ENCODE assay signal across 9 mouse cellular contexts in genomic region chr7:130892973-130893372, GRCm38 (mm10). TPM values are rescaled to one million over a fixed set of nuclear protein-coding genes. Genes with fewer than 3 reads are reported as not detected.
DNase-seq lines count a peak whose midpoint lies in the region; ATAC-seq and TF ChIP-seq lines count a peak whose summit lies in the region.
"Had no signal": no experiment of that assay in that cellular context is flagged by ENCODE, and none has a peak within 500 bp of the region (broad histone marks: within the 10 kb centered on the region; RNA-seq: fewer than 3 reads in every experiment).

No protein-coding gene starts in this region.

- no peak for ATAC-seq in midbrain, embryonic 13.5 days

- H3K36me3 ChIP-seq in midbrain, embryonic 13.5 days, result peaks cover 22% of the 10 kb centered on the region

- peak overlapping the region; percentile 57 for H3K27ac ChIP-seq in gastrocnemius, adult 2 months
- H3K27ac ChIP-seq in midbrain, embryonic 13.5 days, result no peak overlapping the region

- H3K9me3 ChIP-seq in midbrain, embryonic 13.5 days, result no peaks in the 10 kb centered on the region

- peaks cover 3% of the 10 kb centered on the region for H3K4me1 ChIP-seq in midbrain, embryonic 13.5 days (replicated peaks)

- H3K9ac ChIP-seq in midbrain, embryonic 13.5 days (replicated peaks), result no peak overlapping the region

- H3K4me3 ChIP-seq in gastrocnemius, adult 2 months, result no peak overlapping the region
- H3K4me3 ChIP-seq in midbrain, embryonic 13.5 days (replicated peaks), result no peak overlapping the region
- H3K4me3 ChIP-seq: erythroblast, embryonic 14.5 days had no signal

- intact Hi-C loops in gastrocnemius, adult 2 months (cut with DNase I), result no loop called here

- 86% methylated on average over 6 of the region's 6 CpGs for WGBS in midbrain, embryonic 13.5 days

- no peak for TF ChIP-seq CTCF in gastrocnemius, adult 2 months (IDR thresholded peaks at IDR 0.05)

- H3K4me2 ChIP-seq in midbrain, embryonic 13.5 days (replicated peaks), result no peak overlapping the region

- no peaks in the 10 kb centered on the region for H3K27me3 ChIP-seq in midbrain, embryonic 13.5 days

- peak; percentile 26 for DNase-seq in gastrocnemius, adult 2 months
- DNase-seq in gastrocnemius, adult 8-10 months (ENCODE audit: low spot score in 2 of 2), result no peak
- DNase-seq in CD4-positive helper T cell, adult 2 months (ENCODE audit: low read depth, low spot score), result peak; percentile 73
- DNase-seq in fibroblast of lung, adult 2 months (ENCODE audit: low read depth), result peak; percentile 14
- DNase-seq in lung, postnatal 10 days, result peak; percentile 66
- DNase-seq in thymus, postnatal 0 days (ENCODE audit: low spot score), result peak; percentile 32
- DNase-seq in kidney, postnatal 10 days, result no peak

RNA-seq across cellular contexts. Expression of gene Plekha1, which starts 27.4 kb away (rescaled TPM):
- 10 to 100 TPM; 23.4 to 28.2 TPM for total RNA-seq in gastrocnemius, adult 2 months (2021)
- total RNA-seq in gastrocnemius, adult 8-10 months (2022), result 10 to 100 TPM; 25.3 to 34.4 (median 28.3) TPM
- 17.6 and 20.7 TPM in 2 replicates for polyA plus RNA-seq in thymus, postnatal 0 days (2015; fragmentation: Nextera tagmentation; extraction: Ambion mirVana)
- 54.6 and 55.5 TPM in 2 replicates for polyA plus RNA-seq in midbrain, embryonic 13.5 days (2015; fragmentation: Nextera tagmentation; extraction: Ambion mirVana)
- polyA plus RNA-seq: erythroblast, embryonic 14.5 days had no signal

RNA-seq across cellular contexts. Expression of gene Htra1, which starts 42.9 kb away (rescaled TPM):
- total RNA-seq in gastrocnemius, adult 2 months (2021), result 10 to 100 TPM; 23.9 to 32.6 TPM
- total RNA-seq in gastrocnemius, adult 8-10 months (2022), result 10 to 100 TPM; 33.9 to 51.0 (median 36.5) TPM
- 8.4 and 9.2 TPM in 2 replicates for polyA plus RNA-seq in thymus, postnatal 0 days (2015; fragmentation: Nextera tagmentation; extraction: Ambion mirVana)
- polyA plus RNA-seq in midbrain, embryonic 13.5 days (2015; fragmentation: Nextera tagmentation; extraction: Ambion mirVana), result 4.3 and 6.2 TPM in 2 replicates
- polyA plus RNA-seq: erythroblast, embryonic 14.5 days had no signal

Comparison
In these comparisons a context has a peak if more than half of its experiments do, and no peak if none do; other contexts are left out.
1. DNase-seq: peak in gastrocnemius, adult 2 months (single experiment), CD4-positive helper T cell, adult 2 months (single experiment), fibroblast of lung, adult 2 months (single experiment), lung, postnatal 10 days (single experiment) and thymus, postnatal 0 days (single experiment); none in gastrocnemius, adult 8-10 months (0 of 2) and kidney, postnatal 10 days (single experiment).